32 mouse cellular contexts compared by ENCODE assay signal in the genomic region with DNA sequence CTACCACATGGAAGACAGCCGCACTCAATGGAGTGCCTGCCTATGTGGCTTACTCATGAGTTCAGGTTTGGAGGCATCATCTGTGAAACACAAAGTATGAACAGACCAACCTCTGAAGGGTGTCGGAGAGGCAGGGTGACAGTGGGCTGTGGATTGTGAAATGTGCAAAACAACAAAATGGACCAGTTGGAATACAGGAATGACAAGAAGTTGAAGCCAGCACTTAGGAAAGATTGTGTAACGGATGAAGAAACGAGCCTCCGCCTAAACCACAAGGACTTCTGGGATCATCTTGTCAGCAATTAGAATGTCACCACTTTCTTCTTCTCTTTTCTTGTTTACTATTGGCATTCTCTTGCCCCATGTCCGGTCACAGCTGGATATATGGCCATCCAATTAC.
A peak's percentile ranks its signal among the peaks of the same experiment; 100 is the strongest.
DNase-seq lines count a peak whose midpoint lies in the region; ATAC-seq and TF ChIP-seq lines count a peak whose summit lies in the region.
"Had no signal": no experiment of that assay in that cellular context is flagged by ENCODE, and none has a peak within 500 bp of the region (broad histone marks: within the 10 kb centered on the region; RNA-seq: fewer than 3 reads in every experiment).

No protein-coding gene starts in this region.

- H3K36me3 ChIP-seq in hindbrain, embryonic 12.5 days = no peaks in the 10 kb centered on the region
- H3K36me3 ChIP-seq: embryonic facial prominence, embryonic 12.5 days; heart, embryonic 15.5 days; limb, embryonic 12.5 days; liver, embryonic 15.5 days; lung, embryonic 15.5 days; midbrain, embryonic 10.5 days; midbrain, embryonic 15.5 days; neural tube, embryonic 12.5 days; stomach, embryonic 15.5 days had no signal

- H3K9ac ChIP-seq in hindbrain, embryonic 12.5 days = no peak overlapping the region
- H3K9ac ChIP-seq: embryonic facial prominence, embryonic 12.5 days; heart, embryonic 15.5 days; hindbrain, embryonic 14.5 days; limb, embryonic 12.5 days; liver, embryonic 15.5 days; lung, embryonic 15.5 days; midbrain, embryonic 15.5 days; neural tube, embryonic 12.5 days; stomach, embryonic 15.5 days had no signal

- H3K27me3 ChIP-seq in hindbrain, embryonic 12.5 days = no peaks in the 10 kb centered on the region
- H3K27me3 ChIP-seq: embryonic facial prominence, embryonic 12.5 days; heart, embryonic 15.5 days; limb, embryonic 12.5 days; liver, embryonic 15.5 days; lung, embryonic 15.5 days; midbrain, embryonic 15.5 days; neural tube, embryonic 12.5 days; stomach, embryonic 15.5 days had no signal

- ATAC-seq in hindbrain, embryonic 12.5 days (ENCODE audit: low FRiP score) = no peak
- ATAC-seq: activated CD4-positive, CD25-positive, alpha-beta regulatory T cell, adult 4 months; forebrain, embryonic 16.5 days; inflammation-experienced regulatory T-cells, adult 6 months; midbrain, embryonic 15.5 days had no signal

- 93% methylated on average over 6 of the region's 6 CpGs for WGBS in hindbrain, embryonic 12.5 days

- no peak overlapping the region for H3K4me2 ChIP-seq in hindbrain, embryonic 12.5 days (replicated peaks)
- H3K4me2 ChIP-seq: embryonic facial prominence, embryonic 12.5 days; heart, embryonic 15.5 days; hindbrain, embryonic 14.5 days; limb, embryonic 12.5 days; liver, embryonic 15.5 days; lung, embryonic 15.5 days; midbrain, embryonic 15.5 days; neural tube, embryonic 12.5 days; stomach, embryonic 15.5 days had no signal

- H3K27ac ChIP-seq in gastrocnemius, adult 2 months = 0 out of 2 replicates have a peak overlapping the region, but pooled peaks have one; percentile 46
- H3K27ac ChIP-seq in hindbrain, embryonic 12.5 days = no peak overlapping the region
- H3K27ac ChIP-seq: embryonic facial prominence, embryonic 12.5 days; heart, adult 2 months; heart, embryonic 15.5 days; hindbrain, embryonic 14.5 days; left cerebral cortex, adult 2 months; limb, embryonic 12.5 days; liver, embryonic 15.5 days; lung, embryonic 15.5 days; midbrain, embryonic 10.5 days; midbrain, embryonic 15.5 days; neural tube, embryonic 12.5 days; stomach, embryonic 15.5 days had no signal

- no peak for TF ChIP-seq CTCF in gastrocnemius, adult 2 months (IDR thresholded peaks at IDR 0.05)

- H3K9me3 ChIP-seq in hindbrain, embryonic 12.5 days (replicated peaks) = no peaks in the 10 kb centered on the region
- H3K9me3 ChIP-seq: embryonic facial prominence, embryonic 12.5 days; heart, embryonic 15.5 days; limb, embryonic 12.5 days; liver, embryonic 15.5 days; lung, embryonic 15.5 days; midbrain, embryonic 10.5 days; midbrain, embryonic 15.5 days; neural tube, embryonic 12.5 days; stomach, embryonic 15.5 days had no signal

- H3K4me1 ChIP-seq in hindbrain, embryonic 12.5 days = no peaks in the 10 kb centered on the region
- H3K4me1 ChIP-seq: embryonic facial prominence, embryonic 12.5 days; liver, embryonic 15.5 days; midbrain, embryonic 10.5 days; midbrain, embryonic 15.5 days; neural tube, embryonic 12.5 days had no signal

- no peak overlapping the region for H3K4me3 ChIP-seq in gastrocnemius, adult 2 months
- H3K4me3 ChIP-seq in hindbrain, embryonic 12.5 days = no peak overlapping the region
- H3K4me3 ChIP-seq: embryonic facial prominence, embryonic 12.5 days; heart, adult 2 months; heart, embryonic 15.5 days; left cerebral cortex, adult 2 months; limb, embryonic 12.5 days; liver, embryonic 15.5 days; lung, embryonic 15.5 days; midbrain, embryonic 10.5 days; midbrain, embryonic 15.5 days; neural tube, embryonic 12.5 days; stomach, embryonic 15.5 days had no signal

- no peak for DNase-seq in gastrocnemius, adult 2 months
- DNase-seq in gastrocnemius, postnatal 10 days = no peak
- peak; percentile 15 for DNase-seq in lung, postnatal 25 days (ENCODE audit: low spot score)
- no peak for DNase-seq in lung, postnatal 4 days
- peak; percentile 17 for DNase-seq in NIH3T3 (ENCODE audit: low read depth)
- DNase-seq in skeletal muscle tissue, adult 2 months (ENCODE audit: low read depth, low spot score) = peak; percentile 47
- no peak for DNase-seq in right cerebral cortex, postnatal 4 days
- DNase-seq: adrenal gland, postnatal 10 days; cerebellum, adult 11 months; cerebellum, adult 9-10 months; cerebellum, postnatal 36 days; gastrocnemius, postnatal 14 days; heart, postnatal 4 days; kidney, adult 11 months; kidney, postnatal 25 days; thymus, postnatal 14 days had no signal

- intact Hi-C loops in gastrocnemius, adult 2 months (cut with DNase I) = no loop called here

Comparison
In these comparisons a context has a peak if more than half of its experiments do, and no peak if none do; other contexts are left out.
1. DNase-seq: peak in lung, postnatal 25 days (single experiment), NIH3T3 (single experiment) and skeletal muscle tissue, adult 2 months (single experiment); none in gastrocnemius, adult 2 months (single experiment), gastrocnemius, postnatal 10 days (single experiment), lung, postnatal 4 days (0 of 2) and right cerebral cortex, postnatal 4 days (single experiment).